Mouse (Mus musculus) spleen, adult 2 months (tissue): Measurements from ENCODE around the gene Adgrg1.

Experiments used
- CTCF ChIP-seq: fragments of 200-500 bp; IDR thresholded peaks from 2 replicates; pipeline ENCODE4 v1.5.1; 2011; ENCODE audit warnings: mild to moderate bottlenecking, inconsistent platforms; ENCODE audit not compliant: insufficient read depth, insufficient read length, insufficient replicate concordance; ENCODE audit errors: extremely low read depth
- POLR2A ChIP-seq: fragments of 200-500 bp; IDR thresholded peaks from 2 replicates; pipeline ENCODE4 v1.6.1; 2011; ENCODE audit warnings: low read depth, low read length, inconsistent platforms

GRCm38 (mm10) chr8:94980976-94981375 lies 6.4 kb downstream of the Adgrg1 start:
- no peak for TF ChIP-seq CTCF
- TF ChIP-seq POLR2A, result no peak
